ENCODE assay signal across 9 mouse cellular contexts in genomic region chr8:121027787-121028186, GRCm38 (mm10). TPM values are rescaled to one million over a fixed set of nuclear protein-coding genes. Genes with fewer than 3 reads are reported as not detected.
A peak's percentile ranks its signal among the peaks of the same experiment; 100 is the strongest.
DNase-seq lines count a peak whose midpoint lies in the region; ATAC-seq and TF ChIP-seq lines count a peak whose summit lies in the region.
"Had no signal": no experiment of that assay in that cellular context is flagged by ENCODE, and none has a peak within 500 bp of the region (broad histone marks: within the 10 kb centered on the region; RNA-seq: fewer than 3 reads in every experiment).

No protein-coding gene starts in this region.

- H3K27ac ChIP-seq in heart, embryonic 11.5 days (ENCODE audit: low read depth, low read length), result 0 out of 2 replicates have a peak overlapping the region, but pooled peaks have one; percentile 12
- no peak overlapping the region for H3K27ac ChIP-seq in liver, postnatal 0 days (ENCODE audit: low read depth)

- no peak overlapping the region for H3K9ac ChIP-seq in heart, embryonic 11.5 days (ENCODE audit: low read depth, low read length)
- no peak overlapping the region for H3K9ac ChIP-seq in liver, postnatal 0 days (replicated peaks)

- 12% methylated on average over 13 of the region's 13 CpGs for WGBS in heart, embryonic 11.5 days (ENCODE audit: insufficient replicate concordance)
- 36% methylated on average over 13 of the region's 13 CpGs for WGBS in liver, postnatal 0 days (ENCODE audit: insufficient replicate concordance)

- H3K36me3 ChIP-seq in heart, embryonic 11.5 days (ENCODE audit: control insufficient read depth, insufficient read depth, low read length), result no peaks in the 10 kb centered on the region
- H3K36me3 ChIP-seq in liver, postnatal 0 days (replicated peaks; ENCODE audit: insufficient read depth, low read length), result no peaks in the 10 kb centered on the region

- ATAC-seq in heart, embryonic 11.5 days (replicated peaks; ENCODE audit: insufficient number of reproducible peaks, low FRiP score, low TSS enrichment), result 0 out of 2 replicates have a peak, but pooled peaks have one; percentile 35
- no peak for ATAC-seq in liver, postnatal 0 days

- no peak overlapping the region for H3K4me3 ChIP-seq in heart, embryonic 11.5 days (ENCODE audit: low read depth, low read length)
- no peak overlapping the region for H3K4me3 ChIP-seq in liver, postnatal 0 days (ENCODE audit: low read depth, low read length)

- DNase-seq in adrenal gland, adult (ENCODE audit: inconsistent age in 2 of 2, low spot score in 1 of 2), result peak; percentile 33 to 66
- no peak for DNase-seq in adrenal gland, postnatal 4 days (ENCODE audit: low spot score in 2 of 2)
- DNase-seq in adrenal gland, postnatal 10 days, result peak; percentile 42
- peak; percentile 63 to 77 for DNase-seq in kidney, postnatal 36 days
- no peak for DNase-seq in frontal cortex, postnatal 36 days (ENCODE audit: low spot score in 2 of 2)
- no peak for DNase-seq in thymus, adult 18-20 months
- DNase-seq in liver, postnatal 0 days, result no peak

- TF ChIP-seq EP300 in liver, postnatal 0 days (IDR thresholded peaks at IDR 0.05; ENCODE audit: low read depth), result no peak

- TF ChIP-seq CTCF in liver, postnatal 0 days (IDR thresholded peaks at IDR 0.05; ENCODE audit: low read depth), result no peak

- H3K9me3 ChIP-seq in heart, embryonic 11.5 days (replicated peaks; ENCODE audit: control insufficient read depth, low read length), result no peaks in the 10 kb centered on the region
- no peaks in the 10 kb centered on the region for H3K9me3 ChIP-seq in liver, postnatal 0 days (ENCODE audit: low read length)

- H3K4me1 ChIP-seq in heart, embryonic 11.5 days (ENCODE audit: control insufficient read depth, insufficient read depth, low read length), result peaks cover 7% of the 10 kb centered on the region
- H3K4me1 ChIP-seq in liver, postnatal 0 days (ENCODE audit: insufficient read depth), result no peaks in the 10 kb centered on the region

- peaks cover 32% of the 10 kb centered on the region for H3K27me3 ChIP-seq in heart, embryonic 11.5 days (ENCODE audit: control insufficient read depth, insufficient read depth, low read length)
- H3K27me3 ChIP-seq in liver, postnatal 0 days (ENCODE audit: insufficient read depth, low read length), result peaks cover 2% of the 10 kb centered on the region; the same call in 1 of the 2 replicates

- H3K4me2 ChIP-seq in heart, embryonic 11.5 days, result 0 out of 2 replicates have a peak overlapping the region, but pooled peaks have one; percentile 11
- no peak overlapping the region for H3K4me2 ChIP-seq in liver, postnatal 0 days (ENCODE audit: low read depth, low read length)

RNA-seq across cellular contexts. Expression of gene Foxf1, which starts 56.4 kb away (rescaled TPM):
- total RNA-seq in adrenal gland, postnatal 4 days (2021), result 1 to 10 TPM; 1.1 TPM
- total RNA-seq in adrenal gland, postnatal 10 days (2021), result 1 to 10 TPM; 1.4 to 1.7 TPM
- 3.1 and 9.0 TPM in 2 replicates for polyA plus RNA-seq in heart, embryonic 11.5 days (2014; fragmentation: Nextera tagmentation; extraction: Ambion mirVana)
- 2.7 and 3.1 TPM in 2 replicates for polyA plus RNA-seq in liver, postnatal 0 days (2015; fragmentation: Nextera tagmentation; extraction: Ambion mirVana)
- total RNA-seq: hematopoietic stem cell, adult 5-6 weeks had no signal

Comparison
In these comparisons a context has a peak if more than half of its experiments do, and no peak if none do; other contexts are left out.
1. DNase-seq: peak in adrenal gland, adult (2 of 2), adrenal gland, postnatal 10 days (single experiment) and kidney, postnatal 36 days (2 of 2); none in adrenal gland, postnatal 4 days (0 of 2), frontal cortex, postnatal 36 days (0 of 2), thymus, adult 18-20 months (0 of 2) and liver, postnatal 0 days (single experiment).